Mouse (Mus musculus) thymus, postnatal 0 days (tissue): ENCODE results near the gene Pnldc1. TPM values are rescaled to one million over a fixed set of nuclear protein-coding genes. Genes with fewer than 3 reads are reported as not detected.

Experiments used
- DNase-seq: peaks from one replicate; pipeline ENCODE4 v3.0.0-alpha.2; 2015; ENCODE audit warnings: low spot score
- microRNA-seq: library from miRNA; unstranded; fragments of <30 nt; microRNA quantifications from one replicate; pipeline ENCODE4, GENCODE M21; 2016; ENCODE audit warnings: borderline number of aligned reads
- polyA plus RNA-seq: library from polyadenylated mRNA; unstranded; fragments of >200 nt; fragmentation: Nextera tagmentation; extraction: Ambion mirVana; gene quantifications from 2 replicates; pipeline ENCODE4 v1.2.1, GENCODE M21; 2015

Gene Pnldc1
- polyA plus RNA-seq, 1 experiment from 2014 or later: 2.0 TPM

DNA sequence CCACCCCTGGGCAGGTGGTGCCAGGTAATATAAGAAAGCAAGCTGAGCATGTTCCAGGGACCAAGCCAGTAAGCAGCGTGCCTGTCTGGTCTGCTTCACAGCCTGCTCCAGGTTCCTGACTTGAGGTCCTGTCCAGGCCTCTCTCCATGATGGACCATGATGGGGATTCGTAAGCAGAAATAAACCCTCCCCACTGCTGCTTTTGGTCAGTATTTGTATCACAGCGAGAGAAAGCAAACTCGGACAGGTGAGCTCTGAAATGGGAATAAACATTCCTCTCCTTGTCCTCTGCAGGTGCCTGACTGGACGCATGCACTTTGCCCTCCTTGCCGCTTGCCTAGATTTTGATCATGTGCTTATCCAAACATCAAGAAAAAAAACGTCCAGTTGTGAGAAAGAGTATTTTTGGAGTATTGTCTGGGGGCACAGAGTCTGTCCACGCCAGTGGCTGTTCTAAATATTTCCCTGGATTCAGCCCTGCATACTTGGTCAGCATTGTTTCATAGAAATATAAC lies 51.0 kb downstream of the Pnldc1 start:
- no peak for DNase-seq

DNA sequence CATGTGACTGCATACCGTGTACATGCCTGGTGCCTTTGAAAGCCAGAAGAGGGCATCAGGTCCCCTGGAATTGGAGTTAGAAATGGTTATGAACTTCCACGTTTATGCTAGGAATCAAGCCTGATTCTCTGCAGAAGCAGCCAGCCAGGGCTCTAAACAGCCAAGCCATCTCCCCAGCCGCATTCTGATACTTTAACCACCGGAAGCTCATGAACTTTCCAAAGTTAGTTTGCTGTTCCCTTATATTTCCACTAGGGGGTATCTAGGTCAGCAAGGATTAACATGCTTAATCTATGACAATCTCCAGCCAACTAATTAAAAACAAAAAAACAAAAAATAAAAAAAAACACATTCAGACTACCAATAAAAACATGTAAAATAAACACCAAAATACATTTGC lies 52.0 kb downstream of the Pnldc1 start:
- DNase-seq: peak; percentile 31

DNA sequence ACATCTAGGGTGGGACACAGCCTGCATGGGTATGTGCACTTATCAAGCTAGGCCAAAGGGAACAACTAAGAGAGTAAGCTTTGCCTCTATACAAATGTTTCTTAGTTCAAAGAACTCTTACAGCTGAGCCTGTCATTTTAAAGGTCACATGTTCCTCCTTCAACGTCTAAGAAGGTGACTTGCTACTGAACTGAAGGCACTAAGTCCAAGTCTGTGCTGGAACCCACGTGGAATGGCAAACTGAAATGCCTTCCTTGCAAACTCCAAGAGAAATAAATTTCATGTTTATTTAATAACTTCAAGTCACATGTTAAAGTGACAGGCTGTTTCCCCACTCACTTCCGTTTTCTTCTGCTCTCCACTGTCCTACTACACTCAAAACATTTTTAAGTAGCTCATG lies 52.6 kb downstream of the Pnldc1 start:
- DNase-seq: no peak

DNA sequence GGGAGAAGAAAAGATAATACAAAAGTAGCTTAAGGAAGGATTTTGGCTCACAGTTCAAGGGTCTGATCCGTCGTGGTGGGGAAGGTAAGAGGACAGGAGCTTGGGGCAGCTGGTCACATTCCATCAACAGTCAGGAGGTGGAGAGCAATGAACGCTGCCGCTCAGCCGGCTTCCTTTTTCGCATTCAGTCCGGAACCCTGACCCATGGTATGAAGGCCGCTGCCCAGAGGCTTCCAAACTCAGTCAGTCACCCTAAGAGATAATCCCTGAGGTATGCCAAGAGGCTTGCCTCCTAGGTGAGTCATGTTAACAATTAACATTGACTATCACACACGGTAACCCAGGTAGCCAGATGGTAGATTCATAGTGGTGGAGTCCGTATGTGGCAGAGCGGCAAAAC lies 55.6 kb downstream of the Pnldc1 start:
- no peak for DNase-seq

DNA sequence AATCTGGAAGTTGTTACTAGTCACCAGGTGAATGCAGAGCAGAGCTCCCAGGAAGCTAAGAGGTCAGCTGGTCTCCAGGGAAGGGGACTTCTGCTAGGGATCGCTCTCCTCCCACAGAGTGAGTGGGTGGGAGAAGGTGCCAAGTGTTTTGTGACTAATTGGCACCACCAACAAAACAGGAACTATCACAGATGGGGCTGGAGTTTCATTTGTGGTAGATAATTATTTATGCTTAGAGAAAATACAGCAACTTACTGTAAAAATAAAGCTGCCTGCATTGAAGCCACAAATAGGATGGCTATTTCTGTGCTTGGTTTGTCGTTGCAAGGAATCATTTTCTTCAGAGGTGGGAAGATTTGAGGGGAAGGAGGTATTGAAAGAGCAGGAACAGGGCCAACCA lies 56.2 kb downstream of the Pnldc1 start:
- no peak for DNase-seq

DNA sequence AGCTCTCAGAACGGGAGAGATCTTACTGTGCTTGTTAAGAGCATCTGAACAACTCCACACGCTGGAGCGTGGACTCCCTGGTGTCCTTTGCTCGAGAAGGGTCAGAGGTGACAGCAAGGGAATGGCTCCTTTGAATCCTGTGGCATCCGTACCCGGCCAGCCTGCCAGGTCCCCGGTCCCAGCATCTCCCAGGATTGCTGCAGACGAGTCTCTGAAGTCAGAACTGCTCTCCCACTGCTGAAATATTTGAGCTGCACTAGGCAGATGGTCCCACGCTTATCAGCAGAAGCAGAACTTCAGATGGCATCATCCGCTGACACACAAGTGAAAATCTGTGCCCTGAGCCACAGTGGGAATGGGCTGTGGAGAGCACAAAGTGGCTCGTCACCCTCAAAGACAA lies 58.3 kb downstream of the Pnldc1 start:
- no peak for DNase-seq

DNA sequence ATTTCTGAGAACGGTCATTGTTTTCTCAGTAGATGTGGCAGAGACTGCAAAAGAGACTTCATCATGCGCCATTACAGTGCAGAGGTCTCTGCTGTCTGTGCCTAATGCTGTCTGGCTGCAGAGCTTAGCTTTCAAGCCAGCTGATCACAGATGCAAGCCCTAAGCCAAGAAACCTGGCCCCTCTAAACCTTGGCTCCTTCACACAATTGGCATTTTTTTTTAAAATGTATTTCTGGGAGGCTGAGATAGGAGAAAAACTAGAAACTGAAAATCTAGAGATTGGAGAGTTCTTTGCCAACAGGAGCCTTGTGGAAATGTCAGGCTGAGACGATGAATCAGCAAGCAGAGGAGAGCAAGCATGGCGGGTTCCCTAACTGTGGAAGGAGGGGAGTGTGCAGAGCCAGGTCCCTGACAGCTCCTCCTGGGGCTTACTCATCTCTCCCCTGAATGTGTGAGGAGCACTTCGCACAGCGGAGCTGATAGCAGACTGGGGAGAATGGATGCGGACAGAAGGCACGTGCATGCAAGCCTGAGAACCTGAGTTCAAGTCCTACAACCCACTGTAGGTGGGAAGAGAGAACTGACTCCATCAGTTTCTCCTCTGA lies 60.1 kb downstream of the Pnldc1 start:
- DNase-seq: no peak

DNA sequence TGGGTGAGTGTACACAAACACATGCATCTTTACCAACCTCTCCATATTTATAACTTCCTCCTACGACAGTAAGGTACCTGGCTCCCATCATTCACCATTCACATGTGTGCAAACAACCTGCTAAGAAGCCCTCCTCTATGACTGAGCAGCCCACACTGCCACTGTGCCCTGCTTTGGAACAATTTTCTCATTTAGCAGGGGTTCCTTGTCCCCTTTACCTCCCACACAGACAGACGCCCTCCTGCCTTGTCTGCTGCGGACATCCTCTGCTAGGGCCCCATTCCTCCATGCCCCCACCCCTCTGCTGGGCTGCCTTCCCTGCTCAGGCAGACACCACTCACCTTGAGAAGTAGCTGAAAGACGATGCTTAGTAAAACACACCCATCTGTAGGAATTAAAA lies 62.3 kb downstream of the Pnldc1 start:
- DNase-seq: no peak

DNA sequence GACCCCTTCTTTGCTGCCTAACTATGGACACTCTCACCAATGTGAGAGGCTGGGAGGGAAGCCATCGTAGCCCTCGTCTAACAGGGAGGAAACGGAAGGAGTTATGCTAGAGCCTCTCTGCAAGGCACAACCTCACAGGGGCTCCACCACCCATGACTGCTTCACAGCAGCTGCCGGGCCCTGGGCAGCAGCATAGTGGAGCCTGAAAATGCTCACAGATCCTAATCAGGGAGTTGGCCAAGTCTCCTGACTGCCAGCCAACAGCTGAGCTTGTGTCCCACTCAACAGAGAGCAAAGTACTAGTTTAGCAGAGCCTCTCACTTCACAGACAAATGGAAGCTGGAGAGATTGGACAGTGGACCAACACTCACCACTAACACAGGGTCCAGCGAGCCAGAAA lies 63.6 kb downstream of the Pnldc1 start:
- DNase-seq: no peak

DNA sequence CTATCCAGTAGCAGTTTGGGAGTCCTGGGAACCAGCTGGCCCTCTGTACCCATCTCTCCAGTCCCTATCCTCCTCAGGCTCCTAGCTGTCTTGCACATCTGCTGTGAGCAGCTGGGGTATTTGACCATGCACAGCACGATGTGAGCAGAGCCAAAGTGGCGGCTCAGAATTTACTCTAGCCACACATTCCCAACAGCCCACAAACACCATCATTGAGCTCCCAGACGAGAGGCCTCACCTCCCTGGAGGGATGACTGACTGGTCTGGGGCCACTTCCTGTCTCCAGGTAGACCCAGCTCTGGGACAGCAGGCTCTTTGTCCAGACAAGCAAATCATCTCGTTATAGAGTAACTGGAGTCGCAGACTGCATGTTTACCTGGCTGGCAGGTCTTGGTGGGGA lies 64.2 kb downstream of the Pnldc1 start:
- no peak for DNase-seq

DNA sequence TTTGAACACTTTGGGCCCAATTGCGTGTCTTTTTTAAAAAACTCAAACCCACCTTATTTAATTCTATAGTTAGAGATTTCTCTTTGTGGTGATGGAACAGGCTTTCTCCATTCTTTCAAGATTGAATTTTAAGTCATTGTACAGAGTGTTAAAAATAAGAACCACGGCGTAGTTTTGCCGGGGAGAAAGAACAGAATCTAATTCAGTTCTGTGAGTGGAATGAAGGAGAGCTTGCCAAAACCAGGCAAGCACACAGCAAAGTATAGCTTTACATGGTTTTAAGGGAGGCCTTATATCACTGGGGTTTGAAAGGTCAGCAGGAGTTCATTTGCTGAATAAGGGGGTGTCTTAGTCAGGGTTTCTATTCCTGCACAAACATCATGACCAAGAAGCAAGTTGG lies 65.5 kb downstream of the Pnldc1 start:
- no peak for DNase-seq

DNA sequence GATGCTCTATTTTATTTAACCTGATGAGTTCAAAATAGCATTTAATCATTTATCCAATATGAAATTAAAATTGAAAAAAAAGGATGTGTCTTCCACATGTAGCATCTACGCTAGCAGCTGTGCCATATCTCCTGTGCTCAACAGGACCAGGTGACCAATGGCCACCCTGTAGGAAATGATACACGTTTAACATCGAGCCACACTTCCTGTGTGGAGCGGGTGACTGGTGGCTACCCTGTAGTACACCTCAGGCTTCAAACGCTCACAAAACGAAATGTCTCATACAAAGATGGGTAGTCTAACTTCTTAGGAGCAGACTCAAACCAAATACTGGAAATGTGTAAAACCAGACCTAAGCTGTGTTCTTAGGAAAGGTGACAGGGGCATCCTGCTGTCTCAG lies 66.2 kb downstream of the Pnldc1 start:
- no peak for DNase-seq

DNA sequence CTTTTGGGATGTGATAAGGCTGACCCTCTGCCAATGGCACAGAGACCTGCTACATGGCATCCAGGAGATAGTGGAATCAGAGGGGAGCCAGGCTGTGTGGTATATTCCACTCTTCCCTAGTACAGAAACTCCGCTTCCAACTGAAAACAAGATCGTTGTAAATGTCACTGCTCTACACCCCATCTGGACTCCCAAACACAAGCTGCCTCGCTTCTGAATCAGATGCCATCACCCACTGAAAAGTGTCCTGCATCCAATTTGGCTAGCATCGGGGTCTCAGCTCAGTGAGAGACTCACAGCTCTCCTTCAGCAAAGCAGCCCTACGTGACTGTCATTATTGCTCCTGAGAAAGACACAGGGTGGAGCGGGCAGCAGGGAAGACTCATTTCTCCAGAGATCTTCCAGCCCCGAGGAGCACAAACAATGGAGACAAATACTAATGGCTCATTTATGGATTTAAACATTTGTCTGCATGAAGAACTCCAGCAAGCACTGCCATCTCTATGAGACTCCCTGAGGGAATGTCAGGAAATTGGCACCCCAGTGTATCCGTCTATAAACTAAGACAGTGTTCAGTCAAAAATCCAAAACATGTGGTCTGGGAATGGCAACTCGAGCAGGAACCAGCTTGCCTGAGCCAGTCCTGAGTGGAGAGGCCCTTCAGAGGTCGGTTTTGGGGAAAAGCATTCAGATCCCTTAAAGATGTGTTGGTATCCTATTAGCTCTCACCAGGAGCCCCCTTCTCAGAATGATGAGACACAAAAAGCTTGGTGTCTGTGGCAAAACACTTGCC lies 70.4 kb downstream of the Pnldc1 start:
- no peak for DNase-seq

Small RNA genes within 50 kb of the gene (microRNA-seq; reads per million reads assigned to microRNA genes)
- gene Gm24085: not detected

Other genes starting within 250 kb of the Pnldc1 start
- 0.08 and 0.49 TPM in 2 replicates for gene Slc22a1, start 234.4 kb downstream of the Pnldc1 start, polyA plus RNA-seq
- gene Igf2r, start 140.6 kb downstream of the Pnldc1 start, polyA plus RNA-seq: 8.9 and 9.7 TPM in 2 replicates
- 0.10 and 0.26 TPM in 2 replicates for gene Mas1, start 42.1 kb downstream of the Pnldc1 start, polyA plus RNA-seq
- gene Mrgprh, start 34.2 kb downstream of the Pnldc1 start, polyA plus RNA-seq: not detected in 2 replicates
- 409 and 414 TPM in 2 replicates for gene Tcp1, start 5.5 kb upstream of the Pnldc1 start, polyA plus RNA-seq
- 218 and 237 TPM in 2 replicates for gene Mrpl18, start 6.1 kb upstream of the Pnldc1 start, polyA plus RNA-seq
- gene Acat3, start 30.4 kb upstream of the Pnldc1 start, polyA plus RNA-seq: 0.59 and 0.81 TPM in 2 replicates
- gene Acat2, start 50.5 kb upstream of the Pnldc1 start, polyA plus RNA-seq: 67.7 and 69.2 TPM in 2 replicates
- gene Wtap, start 83.9 kb upstream of the Pnldc1 start, polyA plus RNA-seq: 185 and 210 TPM in 2 replicates
- gene Sod2, start 96.6 kb upstream of the Pnldc1 start, polyA plus RNA-seq: 133 and 143 TPM in 2 replicates
- 0.16 TPM in 1 of 2 replicates, not detected in the other for gene Gpr31b, start 142.1 kb upstream of the Pnldc1 start, polyA plus RNA-seq
- gene Tcp10b, start 150.9 kb upstream of the Pnldc1 start, polyA plus RNA-seq: 0.21 TPM in 1 of 2 replicates, not detected in the other
- gene Unc93a, start 221.6 kb upstream of the Pnldc1 start, polyA plus RNA-seq: 0.40 and 0.49 TPM in 2 replicates